Mouse (Mus musculus) Muller cell, postnatal 12 days (primary cell): ENCODE results near the gene Cntn3.

ENCODE experiments used
- DNase-seq: peaks from one replicate; pipeline ENCODE4 v3.0.0-alpha.2; 2015; ENCODE audit errors: inconsistent ontology term

Cntn3 gene

DNA sequence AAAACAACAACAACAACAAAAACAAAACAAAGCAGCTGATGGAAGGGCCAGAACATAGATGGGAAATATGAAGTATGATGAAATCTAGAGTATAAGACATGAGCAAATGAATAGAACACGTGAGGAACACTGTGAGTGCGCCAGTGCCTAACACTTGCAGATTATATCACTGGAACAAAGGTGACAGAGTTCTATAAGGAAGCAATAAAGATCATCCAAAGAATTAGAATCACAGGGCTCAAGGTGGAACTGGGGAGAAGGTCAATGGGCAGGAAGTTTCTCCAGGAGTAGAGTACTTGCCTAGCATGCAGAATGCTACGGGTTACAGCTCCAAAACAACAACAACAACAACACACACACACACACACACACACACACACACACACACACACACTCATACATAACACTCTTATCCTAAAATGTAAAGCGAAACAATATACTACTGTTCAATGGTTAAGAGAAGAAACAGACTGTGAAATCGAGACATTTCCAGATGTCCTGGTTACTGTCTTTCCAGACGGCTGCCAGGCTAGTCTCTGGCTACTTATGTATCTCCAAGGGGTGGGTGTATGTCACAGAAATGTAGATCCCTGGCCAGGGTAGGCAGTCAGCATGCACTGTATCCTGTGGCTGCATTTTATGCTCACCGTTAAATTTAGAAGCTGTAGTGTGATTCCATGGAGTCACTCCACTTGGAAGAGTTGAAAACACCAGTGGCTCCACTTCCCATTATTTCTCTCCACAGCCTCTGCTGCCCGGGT, 94.4 kb downstream of the Cntn3 start:
- DNase-seq, result no peak

DNA sequence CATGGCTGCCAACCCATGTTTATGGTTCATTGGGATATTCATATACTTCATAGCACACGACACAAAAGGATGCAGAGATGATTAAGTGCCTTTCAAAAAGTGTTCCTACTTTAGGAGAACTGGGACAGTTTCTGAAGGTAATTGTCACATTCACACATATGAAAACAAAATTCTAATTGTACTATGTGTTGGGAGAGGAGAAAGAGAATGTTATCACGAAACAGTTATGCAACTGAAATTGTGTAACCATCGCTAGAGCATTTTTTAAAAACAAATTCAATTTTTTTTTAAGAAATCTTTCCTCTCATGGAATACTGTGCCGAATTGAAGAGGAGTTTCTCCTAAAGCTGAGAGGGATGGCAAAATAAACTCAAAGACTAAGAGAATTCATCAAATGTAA, 134.5 kb downstream of the Cntn3 start:
- DNase-seq, result peak; percentile 3

DNA sequence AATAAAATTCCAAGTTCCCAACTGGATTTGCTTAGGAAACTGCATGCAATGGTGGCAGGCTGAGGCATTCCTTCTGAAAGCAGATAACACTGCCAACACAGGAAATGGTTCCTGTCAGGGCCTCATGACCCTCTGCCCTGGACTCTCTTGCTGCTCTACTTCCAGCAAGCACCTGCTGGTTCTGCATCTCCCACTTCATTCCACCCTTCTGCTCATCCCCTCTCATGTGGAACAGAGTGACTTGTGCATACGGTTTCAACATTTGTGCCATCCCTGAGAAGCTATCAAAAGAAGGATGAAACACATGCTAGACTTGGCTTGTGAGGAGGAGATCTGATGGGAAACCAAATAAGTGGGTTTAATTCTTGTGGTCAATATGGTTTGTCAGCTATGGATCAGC, 145.4 kb downstream of the Cntn3 start:
- peak; percentile 2 for DNase-seq

DNA sequence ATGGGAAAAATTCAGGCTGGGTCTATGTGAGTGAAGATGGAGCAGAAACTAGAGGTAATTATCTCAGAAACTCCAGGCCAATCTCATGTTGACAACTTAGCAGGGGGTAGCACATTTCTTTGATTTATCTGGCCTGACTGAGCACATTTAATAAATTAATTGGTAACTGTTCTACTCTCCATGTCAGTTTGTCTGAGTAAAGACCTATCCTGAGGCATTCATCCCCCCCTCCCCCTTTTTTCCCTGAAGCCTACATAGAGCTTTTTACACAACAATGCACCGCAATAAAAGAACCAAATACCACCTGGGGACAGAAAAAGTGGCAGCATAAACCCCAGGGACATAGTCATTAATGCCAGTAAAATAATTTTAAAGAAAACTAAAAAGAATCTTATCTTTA, 151.1 kb downstream of the Cntn3 start:
- DNase-seq, result peak; percentile 85

DNA sequence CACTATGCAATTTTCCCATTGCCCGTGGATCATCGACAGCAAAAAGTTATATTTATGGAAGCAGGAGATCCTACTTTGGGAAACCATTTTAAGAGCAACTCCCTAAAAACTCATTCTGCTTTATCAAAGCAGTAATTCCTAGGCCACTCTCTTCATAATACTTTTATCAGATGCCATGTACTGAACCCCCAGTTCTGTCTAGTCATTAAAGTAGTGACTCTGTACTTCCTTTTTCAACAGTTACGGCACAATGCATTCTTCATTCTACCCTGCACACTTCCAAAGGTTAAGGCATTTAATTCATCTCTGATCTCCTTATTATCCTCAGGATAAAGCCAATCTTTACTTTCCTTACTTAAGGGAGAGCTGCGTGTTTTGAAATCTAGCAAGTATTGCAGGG, 184.3 kb downstream of the Cntn3 start:
- DNase-seq, result no peak

DNA sequence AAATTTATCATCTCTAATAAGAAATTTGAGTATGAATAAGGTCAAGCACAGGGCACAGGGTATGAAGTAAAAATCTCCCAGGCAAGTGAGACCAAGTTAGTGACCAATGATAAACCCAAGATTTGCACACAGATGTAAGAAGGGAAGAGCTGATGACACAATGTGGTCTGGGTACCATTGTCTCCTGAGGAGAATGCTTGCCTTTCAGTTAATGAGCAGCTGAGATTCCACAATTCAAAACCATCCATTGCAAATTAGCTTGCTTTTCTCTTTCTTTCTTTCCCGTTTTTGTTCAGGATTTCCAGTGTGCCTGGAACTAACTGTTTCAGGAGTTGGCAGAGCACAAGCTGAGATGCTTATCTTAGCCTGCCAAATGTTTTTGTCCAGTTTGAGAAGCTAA, 200.8 kb downstream of the Cntn3 start:
- DNase-seq, result peak; percentile 74

DNA sequence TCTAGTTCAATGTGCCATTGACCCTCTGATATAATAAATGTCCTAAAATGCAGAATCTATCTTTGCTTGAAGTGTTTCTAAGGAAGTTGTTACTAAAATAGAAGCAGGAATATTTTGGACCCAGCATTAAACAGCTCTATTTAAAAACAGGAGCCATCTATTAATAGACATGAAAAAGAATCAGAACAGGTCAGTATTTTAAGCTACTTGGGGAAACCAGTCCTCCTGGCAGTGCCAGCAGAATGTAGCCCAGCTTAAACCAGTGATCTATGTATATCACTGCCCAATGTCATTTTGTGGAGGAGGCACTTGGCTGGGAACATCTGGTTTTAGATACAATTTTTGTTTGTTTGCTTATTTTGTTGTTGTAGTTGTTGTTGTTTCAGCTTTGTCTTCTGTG, 209.0 kb downstream of the Cntn3 start:
- DNase-seq, result no peak

DNA sequence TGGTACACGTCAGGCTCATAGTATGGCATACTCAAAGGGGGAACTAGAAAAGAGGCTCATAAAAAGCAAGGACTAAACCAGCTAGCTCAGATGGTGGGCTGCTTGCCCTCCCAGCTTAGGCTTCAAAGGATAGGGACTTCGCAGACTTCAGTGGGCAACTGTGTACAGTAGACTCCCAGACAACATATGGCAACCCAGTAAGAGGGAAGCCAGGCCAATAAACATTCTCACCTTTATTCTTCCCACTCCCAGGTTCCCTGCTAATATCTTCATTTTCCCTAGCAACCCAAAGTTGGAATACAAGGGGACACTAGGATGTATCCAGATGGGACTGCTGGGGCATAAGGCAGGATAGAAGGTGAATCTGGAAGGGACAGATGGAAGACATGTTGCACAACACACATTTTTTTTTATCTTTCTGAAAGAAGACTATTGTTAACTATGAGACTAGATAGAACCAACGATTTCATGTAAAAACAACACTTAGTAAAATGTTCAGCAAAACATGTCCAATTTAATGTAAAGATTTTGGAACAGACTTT, 209.5 kb downstream of the Cntn3 start:
- DNase-seq, result no peak

DNA sequence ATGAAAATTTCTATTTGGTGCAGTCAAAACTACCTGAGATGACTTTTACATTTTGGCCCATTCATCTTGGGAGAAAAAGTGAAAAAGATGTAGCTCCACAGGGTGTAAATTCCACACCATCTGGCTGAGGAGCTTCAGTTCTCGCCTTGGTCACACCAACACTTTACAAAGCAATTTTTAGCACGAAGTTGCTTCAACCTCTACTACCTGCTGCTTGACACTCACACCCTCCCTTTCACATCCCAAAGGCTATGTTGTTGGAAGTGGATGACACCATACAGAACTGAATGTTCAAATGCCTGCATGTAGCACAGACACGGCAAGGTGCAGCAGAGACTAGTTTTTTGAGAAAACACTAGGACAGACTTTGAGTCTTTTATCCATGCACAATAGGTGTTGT, 240.8 kb downstream of the Cntn3 start:
- no peak for DNase-seq

DNA sequence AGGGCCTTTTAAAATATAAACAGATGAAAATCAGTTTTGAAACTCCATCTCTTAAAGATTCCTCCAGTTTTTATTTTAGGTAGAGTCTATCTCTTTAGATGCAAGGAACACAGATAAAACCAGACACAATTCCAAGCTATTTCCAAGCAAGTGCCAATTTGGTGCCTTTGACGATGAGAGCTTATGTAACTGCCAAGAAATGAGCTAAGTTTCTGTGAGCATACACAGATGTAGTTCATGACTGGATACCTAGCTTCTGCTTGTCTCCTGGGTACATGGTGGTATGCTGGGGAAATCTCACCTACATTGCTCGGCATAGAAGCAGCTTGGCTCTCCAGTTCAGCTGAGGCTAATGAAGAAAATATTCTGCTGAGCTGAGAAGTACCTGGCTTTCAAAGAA, 246.2 kb downstream of the Cntn3 start:
- no peak for DNase-seq

DNA sequence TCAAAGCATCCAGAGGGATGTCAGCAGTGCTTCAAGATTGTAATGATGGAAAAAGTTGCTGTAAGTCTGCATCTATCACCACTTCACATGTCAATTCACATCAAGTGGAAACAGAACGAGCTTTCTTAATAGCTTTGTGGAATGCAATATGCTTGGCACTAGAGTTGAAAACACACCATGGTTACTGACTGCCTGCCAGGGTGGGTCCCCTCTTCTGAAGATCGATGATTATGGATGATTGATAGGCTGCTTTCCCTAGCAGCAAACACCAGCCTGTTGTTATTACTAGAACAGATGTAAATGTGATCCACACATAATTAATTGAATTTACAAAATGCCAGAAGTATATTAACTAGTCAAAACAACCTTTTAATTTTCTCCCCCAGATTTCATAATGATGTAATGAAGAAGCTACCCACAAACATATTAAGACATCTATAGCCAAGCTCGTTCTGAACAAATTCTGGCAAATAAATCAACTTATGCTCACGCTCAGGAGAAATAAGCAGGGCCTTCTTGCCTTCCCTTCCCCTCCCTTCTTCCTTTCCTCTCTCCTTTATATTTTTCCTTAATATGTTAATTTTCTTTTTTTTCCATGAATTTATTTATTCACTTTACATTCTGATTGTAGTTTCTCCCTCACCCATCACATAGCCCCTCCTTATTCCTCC, 250.2 kb downstream of the Cntn3 start:
- no peak for DNase-seq

DNA sequence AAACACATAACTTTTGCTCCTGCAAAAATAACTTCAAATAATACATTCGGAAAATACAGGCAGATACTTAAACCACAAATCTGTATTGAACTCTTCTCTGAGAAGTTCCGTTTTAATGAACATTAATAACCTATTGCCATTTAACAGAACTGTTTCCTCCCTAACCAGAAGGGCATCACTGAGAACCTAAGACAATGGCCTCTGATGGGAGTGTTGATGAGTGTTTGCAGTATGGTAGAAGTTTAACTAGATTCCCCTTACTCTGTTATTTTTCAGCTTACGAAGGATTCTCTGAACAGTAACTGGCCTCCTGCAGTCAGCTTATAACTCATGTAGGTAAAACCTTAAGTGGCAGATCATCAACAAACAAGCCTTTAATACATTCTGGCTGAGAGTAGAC, 253.1 kb downstream of the Cntn3 start:
- DNase-seq, result no peak

DNA sequence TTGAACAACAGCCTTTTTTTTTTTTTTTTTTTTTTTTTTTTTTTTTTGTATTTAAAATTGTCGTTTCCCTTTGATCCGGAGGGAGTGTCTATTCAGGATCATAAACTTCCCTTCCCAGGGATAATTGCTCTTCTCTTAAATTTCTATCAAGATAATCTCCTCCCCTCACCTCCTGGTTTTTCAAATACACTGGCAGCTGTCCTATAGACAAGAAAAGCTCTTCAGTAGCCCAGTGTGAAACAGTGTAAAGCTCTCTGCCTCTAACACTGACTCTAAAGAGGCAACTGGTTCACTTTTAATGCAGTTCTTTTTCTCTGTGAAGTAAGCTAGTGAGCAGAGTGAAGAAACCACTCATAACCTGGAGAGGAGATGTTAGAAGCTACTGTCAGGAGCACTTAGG, 290.0 kb downstream of the Cntn3 start:
- no peak for DNase-seq

DNA sequence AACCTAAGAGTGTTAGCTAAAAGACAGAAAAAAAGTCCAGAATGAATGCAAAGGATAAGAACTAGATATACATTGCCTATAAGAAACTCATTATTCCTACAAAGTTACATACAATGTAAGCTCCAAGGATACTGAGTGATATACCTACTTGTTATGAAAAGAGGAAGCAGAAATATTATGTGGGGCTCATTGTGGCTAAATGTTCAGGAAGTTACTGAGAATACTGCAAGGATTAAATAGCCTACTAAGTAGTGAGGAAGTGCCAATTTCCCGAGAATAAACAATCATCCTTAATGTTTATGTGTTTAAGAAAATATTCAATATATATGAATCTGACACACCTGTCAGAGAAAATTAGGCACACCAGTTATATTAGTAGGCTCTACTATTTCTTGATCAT, 341.9 kb downstream of the Cntn3 start:
- DNase-seq, result no peak

DNA sequence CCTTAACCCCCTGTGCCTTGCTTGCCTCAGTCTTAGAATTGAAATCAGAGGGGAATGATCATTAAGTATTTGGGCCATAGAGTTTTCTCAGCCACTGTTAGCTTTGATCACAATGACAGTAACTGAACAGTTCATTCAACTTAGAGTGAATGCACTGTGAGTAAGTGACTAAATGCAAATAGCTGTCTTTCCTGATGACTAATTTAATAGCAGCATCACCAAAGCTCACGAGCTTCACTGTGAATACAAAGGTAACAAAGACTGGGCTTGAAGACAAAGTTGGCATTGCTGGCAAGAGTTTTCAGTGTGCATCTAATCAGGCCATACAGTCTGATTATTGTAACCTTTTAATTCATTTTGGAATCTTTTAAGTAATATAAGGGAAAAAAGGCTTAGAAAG, 386.6 kb downstream of the Cntn3 start:
- DNase-seq, result peak; percentile 39

DNA sequence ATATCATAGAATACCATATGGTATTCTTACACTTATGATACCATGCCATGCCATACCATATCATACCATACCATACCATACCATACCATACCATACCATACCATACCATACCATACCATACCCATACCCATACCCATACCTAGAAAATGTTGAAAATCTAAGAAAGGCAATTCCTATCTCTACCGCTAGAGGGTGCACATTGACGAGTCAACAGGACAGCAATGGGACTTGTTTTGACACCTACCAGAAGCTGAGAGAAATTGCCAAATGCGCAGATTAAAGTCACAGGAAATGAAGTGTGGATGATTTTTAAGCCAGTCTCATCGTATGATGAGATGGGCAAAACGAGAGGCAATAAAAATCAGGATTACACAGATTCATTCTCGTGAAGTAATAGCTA, 402.0 kb downstream of the Cntn3 start:
- peak; percentile 30 for DNase-seq

DNA sequence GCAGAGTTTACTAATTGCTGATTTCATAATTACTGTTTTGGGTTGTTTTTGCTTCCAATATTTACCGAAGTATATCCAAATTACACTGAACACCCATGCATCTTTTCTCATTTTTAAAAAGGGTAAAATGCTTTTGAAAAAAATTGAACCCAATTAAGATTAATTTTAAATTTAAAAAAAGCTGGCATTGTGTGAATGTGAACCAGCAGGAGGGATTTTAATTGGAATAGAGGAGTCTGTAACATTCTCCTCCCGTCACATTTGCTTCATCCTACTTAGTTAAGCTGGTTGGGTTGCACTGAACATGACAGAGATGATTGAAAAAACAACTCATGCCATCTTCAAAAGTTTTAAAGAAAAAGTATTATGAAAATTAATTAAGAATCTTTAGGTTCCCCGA, 411.7 kb downstream of the Cntn3 start:
- DNase-seq, result peak; percentile 85

DNA sequence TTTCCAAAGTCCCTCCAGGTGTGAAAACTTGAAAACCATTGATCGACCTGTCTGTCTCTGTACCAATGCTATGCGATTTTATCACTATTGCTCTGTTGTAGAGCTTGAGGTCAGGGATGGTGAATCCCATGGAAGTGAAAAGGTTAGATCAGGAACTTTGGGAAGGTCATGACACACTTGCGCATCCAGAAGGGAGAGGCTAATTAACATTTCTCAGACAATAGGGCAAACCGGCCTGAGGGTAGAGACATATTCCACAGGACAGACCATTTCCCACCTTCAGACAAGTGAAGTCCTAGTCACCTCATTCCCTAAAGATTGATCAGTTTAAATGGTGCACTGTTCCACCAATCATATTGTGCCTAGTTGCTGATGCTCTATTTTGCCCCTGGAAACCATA, 451.2 kb downstream of the Cntn3 start:
- no peak for DNase-seq

DNA sequence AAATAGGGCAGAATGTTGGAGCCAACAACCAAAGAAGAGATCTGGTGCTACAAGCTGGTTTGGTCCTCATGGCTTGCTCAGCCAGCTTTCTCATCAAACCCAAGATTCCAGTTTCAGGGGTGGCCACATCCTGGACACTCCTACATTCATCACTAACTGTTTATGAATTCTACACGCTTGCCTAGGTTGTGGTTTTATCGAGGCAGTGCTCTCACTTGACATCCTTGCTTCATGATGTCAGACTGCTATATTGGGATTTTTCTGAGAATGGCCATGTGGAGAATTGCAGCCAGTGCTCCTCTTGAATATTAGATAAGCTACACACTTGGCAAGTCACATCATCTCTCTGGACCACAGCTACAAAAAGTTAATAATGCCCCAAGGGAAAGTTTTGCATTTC, 452.9 kb downstream of the Cntn3 start:
- peak; percentile 8 for DNase-seq

DNA sequence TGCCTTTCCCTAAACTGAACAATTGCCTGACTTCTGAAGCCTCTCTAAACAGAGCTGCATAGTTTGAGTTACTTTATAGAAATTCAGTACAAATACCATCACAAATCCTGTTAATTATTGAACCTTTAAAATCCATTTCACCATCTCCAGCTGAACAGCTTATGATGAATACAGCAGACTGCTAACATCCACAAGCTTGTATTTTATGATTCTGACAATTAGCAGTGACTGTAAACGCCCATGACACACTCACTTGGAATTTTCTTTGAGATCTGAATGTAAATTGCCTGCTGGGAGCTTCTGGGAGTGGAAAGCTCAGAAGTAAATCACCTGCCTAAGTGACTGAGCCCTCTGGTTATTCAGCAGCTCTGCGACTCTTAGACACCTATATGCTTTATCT, 459.3 kb downstream of the Cntn3 start:
- DNase-seq, result peak; percentile 3
